Mouse (Mus musculus) natural killer cell, adult 2 months (primary cell): ENCODE measurements around the gene Nt5e.
"Not testable (repeated sequence)": the region's sequence is repeated elsewhere in the genome, so short reads cannot be mapped to it uniquely, and the experiment has no call there.

Experiments
- DNase-seq, 2 experiments: peaks; one replicate each; pipeline ENCODE4 v3.0.0; 2022; ENCODE audit warnings: low spot score in 2 of 2

Gene Nt5e

GRCm38 (mm10) chr9:88326930-88327901 lies at the start of gene Nt5e:
Nt5e (plus strand) TSS chr9:88327197.
- DNase-seq = peak; percentile 13 to 22

DNA sequence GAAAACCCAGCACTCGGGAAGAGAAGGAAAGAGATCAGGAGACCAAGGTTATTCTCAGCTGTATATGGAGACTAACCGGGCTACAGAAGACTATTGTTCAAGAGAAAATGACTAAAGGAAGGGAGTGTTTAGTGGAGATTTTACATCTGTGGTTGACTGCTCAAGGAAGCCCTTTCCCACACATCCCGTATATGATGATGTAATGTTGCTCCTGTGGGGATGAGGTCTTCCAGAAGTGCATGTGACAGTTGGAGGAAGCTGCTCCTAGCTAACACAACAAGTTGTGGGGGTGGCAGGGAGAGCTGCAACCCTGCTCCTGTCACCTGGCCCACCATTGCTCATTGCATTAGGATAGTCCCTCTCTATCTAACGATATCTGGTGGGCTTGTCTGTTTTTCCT lies 49.4 kb upstream of the Nt5e start:
- no peak for DNase-seq

DNA sequence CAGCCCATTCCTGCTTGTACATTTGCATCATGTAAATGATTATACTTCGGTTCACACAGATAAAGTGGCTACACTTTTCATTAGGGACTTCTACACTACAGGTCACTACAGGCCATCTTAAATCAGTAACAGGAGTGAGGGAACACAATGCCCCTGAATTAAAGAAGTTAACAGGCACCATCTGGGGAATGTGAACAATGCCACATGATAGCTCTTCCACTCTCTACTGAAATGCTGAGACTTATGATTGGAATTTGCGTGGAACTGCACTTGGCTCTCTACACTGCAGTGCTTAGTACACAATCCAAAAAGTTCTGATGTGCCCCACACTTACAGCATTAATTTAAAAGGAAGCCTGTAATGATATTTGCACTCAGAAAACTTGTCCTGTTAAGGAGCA lies 47.3 kb upstream of the Nt5e start:
- DNase-seq = no peak

DNA sequence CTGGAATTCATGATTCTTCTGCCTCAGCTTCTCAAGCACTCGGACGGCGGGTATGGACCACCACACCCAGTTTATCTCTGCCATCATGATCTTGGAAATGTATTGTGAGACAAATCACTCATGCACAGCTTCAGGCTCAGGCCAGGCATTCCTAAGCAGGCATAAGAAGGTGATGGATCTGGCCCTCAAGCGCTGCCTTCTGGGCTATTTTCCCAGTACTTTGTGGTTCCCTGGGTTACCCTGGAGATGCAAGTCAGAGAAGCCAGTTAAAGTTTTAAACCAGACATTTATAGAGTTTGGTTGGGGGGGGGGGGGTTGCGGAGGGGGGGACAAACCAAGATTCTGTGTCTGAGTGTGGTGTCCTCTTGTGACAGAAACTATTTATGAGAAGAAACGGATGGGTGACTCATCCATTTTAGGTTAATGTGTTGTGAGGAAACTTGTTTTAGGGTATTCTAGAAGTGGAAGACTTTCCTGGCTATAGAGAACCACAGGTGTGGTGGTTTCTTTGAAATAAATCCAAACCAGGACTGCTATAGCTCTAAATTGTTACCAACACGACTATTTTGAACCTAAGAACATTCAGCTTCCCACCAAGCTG lies 37.3 kb upstream of the Nt5e start:
- DNase-seq = no peak

DNA sequence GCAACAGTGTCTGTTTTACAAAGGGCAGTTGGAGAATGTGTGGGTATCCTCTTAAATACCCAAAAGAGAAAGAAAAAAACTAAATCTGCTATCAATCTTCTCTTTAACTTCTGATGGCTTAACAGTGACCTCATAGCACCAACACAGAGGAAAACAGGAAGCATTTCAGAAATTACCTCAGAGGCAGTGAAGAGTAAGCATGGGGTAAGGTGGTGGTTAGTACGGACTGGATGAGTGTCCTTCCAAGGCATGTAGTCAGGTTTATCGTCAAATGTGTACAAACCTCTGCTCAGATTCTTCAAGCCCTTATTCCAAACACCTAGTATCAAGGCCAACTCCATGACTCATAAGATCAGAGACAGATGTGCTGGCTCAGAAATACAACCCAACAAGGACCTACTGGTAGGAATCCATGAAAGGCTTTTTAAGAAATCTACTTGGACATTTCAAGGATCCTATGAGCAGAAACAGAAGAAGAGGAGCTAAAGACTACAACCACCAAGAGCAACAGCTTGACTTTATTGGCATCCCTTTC lies 34.1 kb upstream of the Nt5e start:
- no peak for DNase-seq

DNA sequence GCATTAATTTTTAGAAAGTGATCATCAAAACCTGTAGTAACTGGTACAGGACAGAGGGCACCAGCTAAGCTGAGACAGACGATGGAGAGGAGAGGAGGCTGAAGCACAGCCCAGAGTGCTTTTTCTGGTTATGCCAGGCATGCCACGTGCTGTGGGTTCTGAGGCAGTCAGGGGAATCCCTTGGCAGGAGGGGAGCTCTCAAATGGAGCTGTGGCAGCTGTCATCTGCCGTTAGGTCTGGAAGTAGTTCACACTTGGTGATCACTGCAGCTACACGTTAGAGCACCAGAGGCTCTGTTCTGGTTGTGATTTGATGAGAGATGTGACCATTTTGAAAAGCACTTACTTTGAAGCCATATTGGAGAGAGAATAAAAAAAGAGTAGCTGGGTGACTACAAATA lies 31.2 kb upstream of the Nt5e start:
- peak in 1 of 2 experiments; percentile 34 for DNase-seq

- DNase-seq = no peak
Measured at GRCm38 (mm10) chr9:88296321-88296720, 30.7 kb upstream of the Nt5e start.

- not testable (repeated sequence) for DNase-seq
Measured at GRCm38 (mm10) chr9:88297244-88297643, 29.8 kb upstream of the Nt5e start.

DNA sequence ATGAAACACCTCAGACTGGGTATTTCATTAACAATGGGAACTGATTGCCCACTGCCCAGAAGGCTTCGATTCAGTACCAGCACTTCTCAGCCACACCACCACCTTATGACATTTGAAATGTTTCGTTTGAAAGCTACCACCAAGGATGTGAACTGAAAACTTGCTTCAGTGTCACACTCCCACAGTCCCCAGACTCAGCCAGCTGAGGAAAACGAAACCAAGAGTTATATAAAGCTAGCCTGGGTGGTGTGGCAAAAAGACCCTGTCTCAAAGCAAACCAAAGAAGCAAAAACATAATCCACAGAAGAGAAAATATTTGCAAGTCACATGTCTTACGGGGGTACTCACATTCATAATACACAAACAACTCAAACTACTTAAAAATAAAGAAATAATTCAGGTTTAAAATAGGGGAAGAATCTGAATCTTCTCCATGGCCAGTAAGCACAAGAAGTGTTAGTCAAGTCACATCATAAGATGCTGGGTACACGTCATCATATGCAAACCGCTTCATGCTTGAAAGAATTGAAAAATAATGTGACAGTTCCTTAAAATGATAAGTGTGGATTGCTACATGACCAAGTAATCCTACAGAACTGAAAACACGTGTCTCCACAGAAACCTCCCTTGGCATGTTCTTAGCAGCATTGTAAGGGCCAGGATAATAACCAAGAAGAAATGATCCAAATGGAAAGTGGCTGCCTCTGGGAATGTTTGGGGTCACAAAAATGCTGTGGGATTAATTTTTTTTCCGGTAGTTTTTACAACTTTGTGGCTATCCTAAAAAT lies 28.9 kb upstream of the Nt5e start:
- peak in 1 of 2 experiments; percentile 36 for DNase-seq

DNA sequence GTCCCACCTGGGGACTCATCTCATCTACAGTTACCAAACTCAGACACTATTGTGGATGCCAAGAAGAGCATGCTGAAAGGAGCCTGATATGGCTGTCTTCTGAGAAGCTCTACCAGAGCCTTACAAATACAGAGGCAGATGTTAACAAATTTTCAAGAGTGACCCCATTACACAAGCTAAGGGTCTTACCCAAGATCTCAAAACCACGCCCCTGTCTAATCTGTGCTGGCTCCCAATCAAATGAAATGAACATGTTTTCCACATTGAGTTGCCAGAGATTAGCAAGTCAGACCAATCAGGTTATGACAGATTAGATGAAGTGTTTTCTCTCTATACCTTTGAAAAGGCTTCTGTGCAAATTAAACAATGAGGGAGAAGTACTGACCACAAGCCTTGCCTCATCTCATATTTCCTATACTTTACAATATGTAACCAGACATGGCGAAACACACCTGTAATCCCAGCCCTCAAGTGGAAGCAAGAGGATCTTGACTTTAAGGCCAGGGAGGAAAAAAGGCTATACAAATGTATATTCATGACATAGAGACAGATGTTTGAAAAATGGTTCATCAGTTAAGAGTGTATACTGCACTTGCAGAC lies 19.9 kb upstream of the Nt5e start:
- no peak for DNase-seq

DNA sequence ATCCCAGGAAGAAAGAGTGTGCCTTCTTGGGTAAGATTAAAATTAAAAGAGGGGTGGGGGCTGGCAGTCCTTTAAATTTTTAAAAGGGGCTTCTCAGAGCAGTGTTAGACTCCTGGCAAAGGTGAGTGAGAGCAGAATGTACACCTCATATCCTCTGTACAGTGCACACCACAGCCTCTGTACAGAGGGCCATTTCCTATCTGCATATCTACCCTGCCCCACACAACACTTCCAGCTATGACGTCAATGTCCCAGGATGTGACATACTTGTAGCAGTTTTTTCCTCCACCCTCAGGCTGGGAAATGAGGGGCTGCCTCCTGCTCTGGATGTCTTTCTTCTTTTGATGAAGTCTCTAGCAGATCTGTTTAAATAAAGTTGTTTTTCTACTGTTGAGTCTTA lies 17.9 kb upstream of the Nt5e start:
- no peak for DNase-seq

DNA sequence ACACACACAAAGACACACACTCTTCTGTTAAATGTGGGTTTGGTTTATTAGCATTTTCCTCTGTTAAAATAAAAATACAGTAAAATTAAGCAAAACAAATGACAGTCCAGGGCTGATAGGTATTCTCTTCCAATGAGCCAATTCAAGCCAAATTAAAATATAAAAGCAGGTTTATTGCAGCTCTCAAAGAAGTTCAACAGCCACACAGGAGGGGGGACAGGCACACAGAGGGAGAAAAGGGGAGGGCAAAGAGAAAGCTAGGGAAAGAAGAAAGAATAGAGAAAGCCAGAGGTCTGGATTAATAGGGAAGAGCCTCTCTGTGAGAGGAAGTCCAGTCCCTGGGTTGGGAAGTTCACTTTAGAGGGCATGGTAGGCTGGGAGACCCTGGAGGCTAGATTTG lies 7.8 kb upstream of the Nt5e start:
- no peak for DNase-seq

GRCm38 (mm10) chr9:88324616-88325015 lies 2.4 kb upstream of the Nt5e start:
- no peak for DNase-seq

DNA sequence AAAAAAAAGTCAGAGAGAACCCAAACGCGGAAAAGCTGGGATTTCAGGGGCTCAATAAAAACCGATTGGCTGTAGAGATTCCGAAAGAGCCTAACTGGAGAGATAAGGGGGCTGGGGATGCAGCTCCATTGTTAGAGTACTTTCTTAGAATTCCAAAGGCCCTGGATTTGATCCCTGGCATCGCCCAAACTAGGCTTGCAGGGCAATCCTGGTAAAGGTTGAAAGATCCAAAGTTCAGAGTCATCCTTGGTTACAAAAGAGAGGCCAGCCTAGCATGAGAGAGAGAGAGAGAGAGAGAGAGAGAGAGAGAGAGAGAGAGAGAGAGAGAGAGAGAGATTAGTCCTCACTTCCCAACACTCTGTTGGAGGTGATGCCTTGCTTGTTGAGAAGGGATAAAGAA lies 1.7 kb downstream of the Nt5e start:
- no peak for DNase-seq

- peak in 1 of 2 experiments; percentile 11 for DNase-seq
Measured at GRCm38 (mm10) chr9:88329166-88329748, 2.3 kb downstream of the Nt5e start.

DNA sequence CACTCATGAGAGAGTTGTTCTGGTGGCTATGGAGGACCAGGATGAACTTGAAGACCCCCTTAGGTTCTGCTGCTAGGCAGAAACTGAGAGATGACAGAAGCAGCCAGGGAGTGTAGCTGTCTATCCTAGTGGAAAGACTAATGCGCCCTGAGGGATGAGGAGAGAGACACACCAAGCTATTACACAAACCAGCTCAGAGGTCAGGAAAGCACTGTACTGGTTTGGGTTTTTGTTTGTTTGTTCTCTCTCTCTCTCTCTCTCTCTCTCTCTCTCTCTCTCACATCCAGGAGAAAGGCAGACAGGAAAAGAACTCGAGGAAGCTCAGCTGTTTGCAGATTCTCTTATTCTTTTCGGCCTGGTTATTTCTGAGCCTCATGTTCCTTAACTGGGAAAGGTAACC lies 3.3 kb downstream of the Nt5e start:
- DNase-seq = no peak

- DNase-seq = no peak
Measured at GRCm38 (mm10) chr9:88332447-88332846, 5.5 kb downstream of the Nt5e start.

GRCm38 (mm10) chr9:88335839-88336238 lies 8.8 kb downstream of the Nt5e start:
- no peak for DNase-seq

DNA sequence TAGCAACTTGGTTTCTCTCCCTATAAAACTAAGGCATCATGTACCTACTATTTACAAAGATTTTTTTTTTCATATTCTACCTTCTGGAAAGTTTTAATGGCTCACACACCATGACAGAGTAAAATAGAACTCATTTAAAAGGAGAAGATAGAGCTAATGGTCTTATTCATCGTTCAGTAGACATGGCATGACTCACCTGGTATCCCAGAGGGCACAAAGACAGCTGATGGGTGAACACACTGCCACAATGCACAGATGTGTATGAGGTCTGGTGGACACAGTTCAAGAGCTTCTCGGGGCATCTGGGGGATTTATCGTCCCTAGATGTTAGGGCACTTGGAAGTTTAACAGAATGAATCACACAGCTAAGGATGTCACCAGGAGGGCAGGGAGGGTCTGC lies 13.8 kb downstream of the Nt5e start:
- no peak for DNase-seq

- DNase-seq = no peak
Measured at GRCm38 (mm10) chr9:88342241-88342640, 15.2 kb downstream of the Nt5e start.

- DNase-seq = no peak
Measured at GRCm38 (mm10) chr9:88342701-88343100, 15.7 kb downstream of the Nt5e start.
